Mouse (Mus musculus) heart, postnatal 25 days (tissue): Measurements from ENCODE around the gene Stbd1. TPM values are rescaled to one million over a fixed set of nuclear protein-coding genes. Genes with fewer than 3 reads are reported as not detected.

Experiments used
- DNase-seq: peaks from one replicate; pipeline ENCODE4 v3.0.0; 2022; ENCODE audit warnings: low spot score
- intact Hi-C: fragments of 180-260 bp; cut with DNase I; formaldehyde crosslinking; loops from one replicate; pipeline ENCODE4 v1.15.1; 2025
- total RNA-seq, 2 experiments: library from RNA; stranded (reverse); gene quantifications; 2 replicates each; pipeline ENCODE4 v1.2.3; 2021

Stbd1 gene
- 1 to 10 TPM; 1.2 to 1.5 TPM for total RNA-seq

GRCm38 (mm10) chr5:92602691-92603690 lies at the start of gene Stbd1:
TSS of gene Stbd1 (plus strand) at chr5:92603041.
- peak; percentile 9 for DNase-seq
- intact Hi-C loops = no loop called here

GRCm38 (mm10) chr5:92553939-92554338 lies 48.9 kb upstream of the Stbd1 start:
- intact Hi-C loops = loop anchor here (2.0 kb wide), 1 partner anchor 13 kb away; no protein-coding TSS in a partner anchor
- no peak for DNase-seq

- intact Hi-C loops = loop anchor here (2.0 kb wide), 1 partner anchor 14 kb away; no protein-coding TSS in a partner anchor
- DNase-seq = no peak
Observed at GRCm38 (mm10) chr5:92554443-92554842, 48.4 kb upstream of the Stbd1 start.

GRCm38 (mm10) chr5:92554891-92555511 lies 47.8 kb upstream of the Stbd1 start, which contains the start of gene Fam47e:
TSS of gene Fam47e (plus strand) at chr5:92555069.
- intact Hi-C loops = loop anchor here (2.0 kb wide), 1 partner anchor 14 kb away; no protein-coding TSS in a partner anchor
- DNase-seq = no peak

GRCm38 (mm10) chr5:92555905-92556304 lies 46.9 kb upstream of the Stbd1 start:
- intact Hi-C loops = loop anchor here (2.0 kb wide), 1 partner anchor 15 kb away; no protein-coding TSS in a partner anchor
- no peak for DNase-seq

GRCm38 (mm10) chr5:92557508-92557907 lies 45.3 kb upstream of the Stbd1 start:
- intact Hi-C loops = no loop called here
- no peak for DNase-seq

- intact Hi-C loops = no loop called here
- DNase-seq = no peak
Observed at GRCm38 (mm10) chr5:92560201-92560600, 42.6 kb upstream of the Stbd1 start.

GRCm38 (mm10) chr5:92562002-92562401 lies 40.8 kb upstream of the Stbd1 start:
- DNase-seq = no peak
- intact Hi-C loops = no loop called here

- intact Hi-C loops = loop anchor here (5.0 kb wide), 1 partner anchor 44 kb away; no protein-coding TSS in a partner anchor
Observed at GRCm38 (mm10) chr5:92571232-92571631, 31.6 kb upstream of the Stbd1 start.

GRCm38 (mm10) chr5:92579559-92579958 lies 23.3 kb upstream of the Stbd1 start:
- DNase-seq = no peak
- intact Hi-C loops = no loop called here

More at GRCm38 (mm10) chr5:92571232-92571631, 31.6 kb upstream of the Stbd1 start:
- no peak for DNase-seq

GRCm38 (mm10) chr5:92585932-92586331 lies 16.9 kb upstream of the Stbd1 start:
- no peak for DNase-seq
- intact Hi-C loops = no loop called here

- no peak for DNase-seq
- intact Hi-C loops = no loop called here
Observed at GRCm38 (mm10) chr5:92595026-92595425, 7.8 kb upstream of the Stbd1 start.

- no peak for DNase-seq
- intact Hi-C loops = no loop called here
Observed at GRCm38 (mm10) chr5:92596865-92597264, 6.0 kb upstream of the Stbd1 start.

GRCm38 (mm10) chr5:92599030-92599429 lies 3.8 kb upstream of the Stbd1 start:
- no peak for DNase-seq
- intact Hi-C loops = no loop called here

GRCm38 (mm10) chr5:92604452-92605247 lies 1.8 kb downstream of the Stbd1 start:
- intact Hi-C loops = no loop called here
- no peak for DNase-seq

- intact Hi-C loops = no loop called here
- no peak for DNase-seq
Observed at GRCm38 (mm10) chr5:92607492-92608229, 4.8 kb downstream of the Stbd1 start.

- intact Hi-C loops = no loop called here
Observed at GRCm38 (mm10) chr5:92612756-92613155, 9.9 kb downstream of the Stbd1 start.

GRCm38 (mm10) chr5:92621883-92622282 lies 19.0 kb downstream of the Stbd1 start:
- intact Hi-C loops = no loop called here
- no peak for DNase-seq

More at GRCm38 (mm10) chr5:92612756-92613155, 9.9 kb downstream of the Stbd1 start:
- DNase-seq = no peak

- intact Hi-C loops = no loop called here
- DNase-seq = no peak
Observed at GRCm38 (mm10) chr5:92627896-92628295, 25.1 kb downstream of the Stbd1 start.
